8 mouse cellular contexts compared by ENCODE assay signal in the genomic region with DNA sequence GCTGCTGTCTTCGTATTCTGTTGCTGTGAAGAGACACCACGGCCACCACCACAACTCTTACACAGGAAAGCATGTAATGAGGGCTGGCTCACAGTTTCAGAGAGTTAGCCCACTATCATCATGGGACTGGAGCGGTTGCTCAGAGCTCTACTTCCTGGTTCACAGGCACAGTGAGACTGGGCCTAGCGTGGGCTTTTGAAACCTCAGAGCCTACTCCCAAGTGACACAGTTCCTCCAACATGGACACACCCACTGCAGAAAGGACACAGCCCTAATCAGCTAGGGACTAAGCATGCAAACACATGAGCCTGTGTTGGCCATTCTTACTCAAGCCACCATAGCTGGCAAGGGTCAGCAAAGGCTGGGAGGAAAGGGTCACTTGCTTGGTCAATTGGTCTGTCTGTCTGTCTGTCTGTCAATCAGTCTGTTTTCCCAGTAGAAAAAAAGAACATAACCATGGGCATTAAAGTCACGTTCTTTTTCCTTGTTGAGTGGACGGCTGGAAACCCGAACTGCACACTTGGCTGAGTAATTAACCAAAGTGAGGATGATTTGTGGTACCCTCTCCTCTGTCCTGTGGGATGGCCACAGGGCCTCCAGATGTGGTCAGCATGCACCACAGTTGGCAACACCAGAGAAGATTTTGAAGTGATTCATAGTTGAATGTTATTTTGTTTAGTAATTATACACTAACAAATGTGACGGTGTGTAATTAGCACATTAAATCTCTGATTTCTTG. TPM values are rescaled to one million over a fixed set of nuclear protein-coding genes. Genes with fewer than 3 reads are reported as not detected.
A peak's percentile ranks its signal among the peaks of the same experiment; 100 is the strongest.
DNase-seq lines count a peak whose midpoint lies in the region; ATAC-seq lines count a peak whose summit lies in the region.

No protein-coding gene starts in this region.

- no peaks in the 10 kb centered on the region for H3K36me3 ChIP-seq in embryonic facial prominence, embryonic 15.5 days
- peaks cover 9% of the 10 kb centered on the region for H3K36me3 ChIP-seq in embryonic facial prominence, embryonic 10.5 days (replicated peaks)
- H3K36me3 ChIP-seq in midbrain, embryonic 13.5 days = no peaks in the 10 kb centered on the region

- no peak overlapping the region for H3K4me2 ChIP-seq in embryonic facial prominence, embryonic 15.5 days (replicated peaks)
- H3K4me2 ChIP-seq in midbrain, embryonic 13.5 days (replicated peaks) = no peak overlapping the region

- no peaks in the 10 kb centered on the region for H3K9me3 ChIP-seq in embryonic facial prominence, embryonic 15.5 days (replicated peaks)
- no peaks in the 10 kb centered on the region for H3K9me3 ChIP-seq in embryonic facial prominence, embryonic 10.5 days
- H3K9me3 ChIP-seq in midbrain, embryonic 13.5 days = no peaks in the 10 kb centered on the region

- H3K4me3 ChIP-seq in embryonic facial prominence, embryonic 15.5 days (replicated peaks) = no peak overlapping the region
- H3K4me3 ChIP-seq in embryonic facial prominence, embryonic 10.5 days = no peak overlapping the region
- H3K4me3 ChIP-seq in midbrain, embryonic 13.5 days (replicated peaks) = no peak overlapping the region

- no peaks in the 10 kb centered on the region for H3K27me3 ChIP-seq in embryonic facial prominence, embryonic 15.5 days
- no peaks in the 10 kb centered on the region for H3K27me3 ChIP-seq in embryonic facial prominence, embryonic 10.5 days (replicated peaks; ENCODE audit: low read depth, poor library complexity, severe bottlenecking)
- H3K27me3 ChIP-seq in midbrain, embryonic 13.5 days = no peaks in the 10 kb centered on the region

- DNase-seq in embryonic facial prominence, embryonic 10.5 days (ENCODE audit: low spot score) = no peak
- DNase-seq in A20 (ENCODE audit: low read depth, low spot score) = peak; percentile 13
- peak; percentile 69 to 78 for DNase-seq in heart, adult 9 months (ENCODE audit: low spot score in 2 of 2)
- DNase-seq in lung, postnatal 25 days (ENCODE audit: low spot score) = peak; percentile 80
- no peak for DNase-seq in retina, embryonic 14.5 days (ENCODE audit: low spot score)
- DNase-seq in right cerebral cortex, postnatal 36 days (ENCODE audit: low spot score in 2 of 2) = no peak

- peaks cover 51% of the 10 kb centered on the region for H3K4me1 ChIP-seq in embryonic facial prominence, embryonic 15.5 days
- peaks cover 60% of the 10 kb centered on the region for H3K4me1 ChIP-seq in embryonic facial prominence, embryonic 10.5 days
- peaks cover 55% of the 10 kb centered on the region for H3K4me1 ChIP-seq in midbrain, embryonic 13.5 days (replicated peaks)

- 0 out of 2 replicates have a peak overlapping the region, but pooled peaks have one; percentile 18 for H3K27ac ChIP-seq in embryonic facial prominence, embryonic 15.5 days (replicated peaks)
- no peak overlapping the region for H3K27ac ChIP-seq in embryonic facial prominence, embryonic 10.5 days (replicated peaks)
- H3K27ac ChIP-seq in midbrain, embryonic 13.5 days = no peak overlapping the region

- WGBS in embryonic facial prominence, embryonic 15.5 days = 65% methylated on average over 8 of the region's 8 CpGs
- whole genome bisulfite sequencing in embryonic facial prominence, embryonic 10.5 days = 79% methylated on average over 8 of the region's 8 CpGs
- 91% methylated on average over 8 of the region's 8 CpGs for WGBS in midbrain, embryonic 13.5 days

- no peak overlapping the region for H3K9ac ChIP-seq in embryonic facial prominence, embryonic 15.5 days
- no peak overlapping the region for H3K9ac ChIP-seq in midbrain, embryonic 13.5 days (replicated peaks)

- 0 out of 2 replicates have a peak, but pooled peaks have one; percentile 36 for ATAC-seq in embryonic facial prominence, embryonic 15.5 days (ENCODE audit: insufficient number of reproducible peaks, low FRiP score, low TSS enrichment, low read depth)
- no peak for ATAC-seq in midbrain, embryonic 13.5 days

RNA-seq across cellular contexts. Expression of gene Ppp2r5c, which starts 56.7 kb away (rescaled TPM):
- polyA plus RNA-seq in embryonic facial prominence, embryonic 15.5 days (2015; fragmentation: Nextera tagmentation; extraction: Ambion mirVana) = 132 and 138 TPM in 2 replicates
- polyA plus RNA-seq in embryonic facial prominence, embryonic 10.5 days (2016; fragmentation: Nextera tagmentation; extraction: Ambion mirVana) = 141 and 143 TPM in 2 replicates
- 136 and 147 TPM in 2 replicates for polyA plus RNA-seq in midbrain, embryonic 13.5 days (2015; fragmentation: Nextera tagmentation; extraction: Ambion mirVana)

Comparison
In these comparisons a context has a peak if more than half of its experiments do, and no peak if none do; other contexts are left out.
1. DNase-seq: peak in A20 (single experiment), heart, adult 9 months (2 of 2) and lung, postnatal 25 days (single experiment); none in embryonic facial prominence, embryonic 10.5 days (single experiment), retina, embryonic 14.5 days (single experiment) and right cerebral cortex, postnatal 36 days (0 of 2).